Mouse (Mus musculus) olfactory bulb, adult 2 months (tissue): Measurements from ENCODE around the gene Tef.

ENCODE experiments used
- CTCF ChIP-seq: fragments of 200-500 bp; IDR thresholded peaks from 2 replicates; pipeline ENCODE4 v1.5.1; 2012; ENCODE audit warnings: low read depth, mild to moderate bottlenecking, low read length, moderate library complexity; ENCODE audit not compliant: insufficient read depth
- POLR2A ChIP-seq: fragments of 200-500 bp; IDR thresholded peaks from 2 replicates; pipeline ENCODE4 v1.6.1; 2012; ENCODE audit warnings: mild to moderate bottlenecking, low read depth, low read length, moderate library complexity; ENCODE audit not compliant: insufficient read depth

DNA sequence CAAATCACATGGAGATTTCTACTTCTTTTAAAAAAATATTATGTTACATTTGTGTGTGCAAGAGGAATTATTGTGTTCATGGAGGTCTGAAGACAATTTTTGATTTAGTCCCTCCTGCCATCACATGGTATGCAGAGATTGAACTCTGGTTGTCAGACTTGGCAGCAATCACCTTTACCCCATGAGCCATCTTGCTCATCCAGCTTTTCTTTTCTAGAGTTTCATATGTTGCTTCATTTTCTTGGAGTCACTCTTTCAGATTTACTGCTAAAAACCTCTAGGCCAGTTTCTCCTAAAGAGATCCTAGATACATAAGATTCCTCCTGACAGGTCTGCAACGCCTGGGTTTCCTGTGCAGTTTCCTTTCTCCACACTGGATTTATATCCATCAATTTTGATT is 7.3 kb downstream of the Tef start:
- TF ChIP-seq CTCF (no peak), POLR2A (no peak)
